Mouse (Mus musculus): Measurements from ENCODE around the gene Krtap5-4. TPM values are rescaled to one million over a fixed set of nuclear protein-coding genes. Genes with fewer than 3 reads are reported as not detected.

Krtap5-4 gene
- total and polyA plus RNA-seq, 2 experiments from 2014 or later = not detected

- Histone ChIP-seq H3K4me2 (ENCODE audit: low read depth, low read length) (no peak overlapping the region), H3K9me3 (ENCODE audit: low read length) (no peaks in the 10 kb centered on the region), H3K36me3 (ENCODE audit: insufficient read depth, low read length) (no peaks in the 10 kb centered on the region), H3K27me3 (ENCODE audit: insufficient read depth, low read length) (no peaks in the 10 kb centered on the region), H3K27ac (no peak overlapping the region), H3K4me3 (ENCODE audit: low read length) (no peak overlapping the region), H3K4me1 (ENCODE audit: insufficient read depth, low read length) (0 out of 2 replicates have a peak, but pooled peaks cover 4% of the 10 kb centered on the region), H3K9ac (replicated peaks; ENCODE audit: low read length) (no peak overlapping the region)
- no peak for TF ChIP-seq CTCF (IDR thresholded peaks at IDR 0.05; ENCODE audit: low read depth)
- 20% methylated on average over 9 of the region's 9 CpGs for WGBS
- ATAC-seq (peak; percentile 89), DNase-seq (ENCODE audit: low spot score) (peak; percentile 67)
These were observed 46.1 kb downstream of the Krtap5-4 start for GRCm38 (mm10) chr7:142349308-142349961.

GRCm38 (mm10) chr7:142351569-142351968, 48.2 kb downstream of the Krtap5-4 start:
- H3K9ac ChIP-seq (replicated peaks; ENCODE audit: low read length) = no peak overlapping the region
- no peak overlapping the region for H3K27ac ChIP-seq
- H3K4me2 ChIP-seq (ENCODE audit: low read depth, low read length) = no peak overlapping the region
- H3K9me3 ChIP-seq (ENCODE audit: low read length) = no peaks in the 10 kb centered on the region
- no peak for DNase-seq (ENCODE audit: low spot score)
- 0 out of 2 replicates have a peak, but pooled peaks cover 4% of the 10 kb centered on the region for H3K4me1 ChIP-seq (ENCODE audit: insufficient read depth, low read length)
- TF ChIP-seq CTCF (IDR thresholded peaks at IDR 0.05; ENCODE audit: low read depth) = no peak
- no peak for ATAC-seq
- 59% methylated on average over 5 of the region's 5 CpGs for WGBS
- no peaks in the 10 kb centered on the region for H3K36me3 ChIP-seq (ENCODE audit: insufficient read depth, low read length)
- no peaks in the 10 kb centered on the region for H3K27me3 ChIP-seq (ENCODE audit: insufficient read depth, low read length)
- H3K4me3 ChIP-seq (ENCODE audit: low read length) = no peak overlapping the region

- Histone ChIP-seq H3K27me3 (ENCODE audit: insufficient read depth, low read length) (no peaks in the 10 kb centered on the region), H3K4me2 (ENCODE audit: low read depth, low read length) (no peak overlapping the region), H3K9me3 (ENCODE audit: low read length) (no peaks in the 10 kb centered on the region), H3K4me3 (ENCODE audit: low read length) (no peak overlapping the region), H3K36me3 (ENCODE audit: insufficient read depth, low read length) (no peaks in the 10 kb centered on the region), H3K9ac (replicated peaks; ENCODE audit: low read length) (no peak overlapping the region), H3K27ac (no peak overlapping the region), H3K4me1 (ENCODE audit: insufficient read depth, low read length) (0 out of 2 replicates have a peak, but pooled peaks cover 4% of the 10 kb centered on the region)
- ATAC-seq (no peak), DNase-seq (ENCODE audit: low spot score) (no peak)
- WGBS = 76% methylated on average over 5 of the region's 5 CpGs
- no peak for TF ChIP-seq CTCF (IDR thresholded peaks at IDR 0.05; ENCODE audit: low read depth)
These were observed 50.5 kb downstream of the Krtap5-4 start for GRCm38 (mm10) chr7:142353854-142354253.

Other genes starting within 250 kb of the Krtap5-4 start
- 41.1 and 45.5 TPM in 2 replicates for gene Mob2, start 242.5 kb upstream of the Krtap5-4 start, total RNA-seq (2014; rRNA removed)
- 43.4 and 44.1 TPM in 2 replicates for gene Mob2, start 242.5 kb upstream of the Krtap5-4 start, polyA plus RNA-seq (2015; fragmentation: Nextera tagmentation; extraction: Ambion mirVana)
- 129 and 133 TPM in 2 replicates for gene Dusp8, start 207.7 kb upstream of the Krtap5-4 start, total RNA-seq (2014; rRNA removed)
- gene Dusp8, start 207.7 kb upstream of the Krtap5-4 start, polyA plus RNA-seq (2015; fragmentation: Nextera tagmentation; extraction: Ambion mirVana) = 86.2 and 94.6 TPM in 2 replicates
- gene Gm45618, start 182.8 kb upstream of the Krtap5-4 start, total RNA-seq (2014; rRNA removed) = not detected in 2 replicates
- not detected in 2 replicates for gene Gm45618, start 182.8 kb upstream of the Krtap5-4 start, polyA plus RNA-seq (2015; fragmentation: Nextera tagmentation; extraction: Ambion mirVana)
- not detected in 2 replicates for gene Gm39115, start 167.5 kb upstream of the Krtap5-4 start, total RNA-seq (2014; rRNA removed)
- gene Gm39115, start 167.5 kb upstream of the Krtap5-4 start, polyA plus RNA-seq (2015; fragmentation: Nextera tagmentation; extraction: Ambion mirVana) = not detected in 2 replicates
- gene Gm45337, start 158.9 kb upstream of the Krtap5-4 start, total RNA-seq (2014; rRNA removed) = not detected in 2 replicates
- not detected in 2 replicates for gene Gm45337, start 158.9 kb upstream of the Krtap5-4 start, polyA plus RNA-seq (2015; fragmentation: Nextera tagmentation; extraction: Ambion mirVana)
- gene Gm29735, start 146.4 kb upstream of the Krtap5-4 start, total RNA-seq (2014; rRNA removed) = not detected in 2 replicates
- not detected in 2 replicates for gene Gm29735, start 146.4 kb upstream of the Krtap5-4 start, polyA plus RNA-seq (2015; fragmentation: Nextera tagmentation; extraction: Ambion mirVana)
- not detected in 2 replicates for gene Gm4553, start 137.8 kb upstream of the Krtap5-4 start, total RNA-seq (2014; rRNA removed)
- not detected in 2 replicates for gene Gm4553, start 137.8 kb upstream of the Krtap5-4 start, polyA plus RNA-seq (2015; fragmentation: Nextera tagmentation; extraction: Ambion mirVana)
- not detected in 2 replicates for gene Krtap5-2, start 127.5 kb upstream of the Krtap5-4 start, total RNA-seq (2014; rRNA removed)
- gene Krtap5-2, start 127.5 kb upstream of the Krtap5-4 start, polyA plus RNA-seq (2015; fragmentation: Nextera tagmentation; extraction: Ambion mirVana) = not detected in 2 replicates
- not detected in 2 replicates for gene Gm10153, start 113.2 kb upstream of the Krtap5-4 start, total RNA-seq (2014; rRNA removed)
- not detected in 2 replicates for gene Gm10153, start 113.2 kb upstream of the Krtap5-4 start, polyA plus RNA-seq (2015; fragmentation: Nextera tagmentation; extraction: Ambion mirVana)
- not detected in 2 replicates for gene Krtap5-3, start 102.2 kb upstream of the Krtap5-4 start, total RNA-seq (2014; rRNA removed)
- gene Krtap5-3, start 102.2 kb upstream of the Krtap5-4 start, polyA plus RNA-seq (2015; fragmentation: Nextera tagmentation; extraction: Ambion mirVana) = not detected in 2 replicates
- gene Gm7579, start 91.7 kb upstream of the Krtap5-4 start, total RNA-seq (2014; rRNA removed) = not detected in 2 replicates
- gene Gm7579, start 91.7 kb upstream of the Krtap5-4 start, polyA plus RNA-seq (2015; fragmentation: Nextera tagmentation; extraction: Ambion mirVana) = not detected in 2 replicates
- gene Krtap5-5, start 73.6 kb upstream of the Krtap5-4 start, total RNA-seq (2014; rRNA removed) = not detected in 2 replicates
- gene Krtap5-5, start 73.6 kb upstream of the Krtap5-4 start, polyA plus RNA-seq (2015; fragmentation: Nextera tagmentation; extraction: Ambion mirVana) = not detected in 2 replicates
- gene Gm40460, start 62.5 kb upstream of the Krtap5-4 start, total RNA-seq (2014; rRNA removed) = not detected in 2 replicates
- not detected in 2 replicates for gene Gm40460, start 62.5 kb upstream of the Krtap5-4 start, polyA plus RNA-seq (2015; fragmentation: Nextera tagmentation; extraction: Ambion mirVana)
- gene Gm2431, start 45.2 kb upstream of the Krtap5-4 start, total RNA-seq (2014; rRNA removed) = not detected in 2 replicates
- gene Gm2431, start 45.2 kb upstream of the Krtap5-4 start, polyA plus RNA-seq (2015; fragmentation: Nextera tagmentation; extraction: Ambion mirVana) = not detected in 2 replicates
- not detected in 2 replicates for gene Gm4559, start 29.2 kb upstream of the Krtap5-4 start, total RNA-seq (2014; rRNA removed)
- gene Gm4559, start 29.2 kb upstream of the Krtap5-4 start, polyA plus RNA-seq (2015; fragmentation: Nextera tagmentation; extraction: Ambion mirVana) = not detected in 2 replicates
- gene Krtap5-1, start 6.4 kb upstream of the Krtap5-4 start, total RNA-seq (2014; rRNA removed) = not detected in 2 replicates
- not detected in 2 replicates for gene Krtap5-1, start 6.4 kb upstream of the Krtap5-4 start, polyA plus RNA-seq (2015; fragmentation: Nextera tagmentation; extraction: Ambion mirVana)
- gene Ifitm10, start 70.2 kb downstream of the Krtap5-4 start, total RNA-seq (2014; rRNA removed) = 22.7 and 25.4 TPM in 2 replicates
- 17.2 and 19.9 TPM in 2 replicates for gene Ifitm10, start 70.2 kb downstream of the Krtap5-4 start, polyA plus RNA-seq (2015; fragmentation: Nextera tagmentation; extraction: Ambion mirVana)
- gene Gm49369, start 79.1 kb downstream of the Krtap5-4 start, total RNA-seq (2014; rRNA removed) = 1.0 TPM in 1 of 2 replicates, not detected in the other
- 2.1 and 2.9 TPM in 2 replicates for gene Gm49369, start 79.1 kb downstream of the Krtap5-4 start, polyA plus RNA-seq (2015; fragmentation: Nextera tagmentation; extraction: Ambion mirVana)
- 638 and 755 TPM in 2 replicates for gene Ctsd, start 84.5 kb downstream of the Krtap5-4 start, total RNA-seq (2014; rRNA removed)
- gene Ctsd, start 84.5 kb downstream of the Krtap5-4 start, polyA plus RNA-seq (2015; fragmentation: Nextera tagmentation; extraction: Ambion mirVana) = 400 and 402 TPM in 2 replicates
- not detected in 2 replicates for gene Syt8, start 131.3 kb downstream of the Krtap5-4 start, total RNA-seq (2014; rRNA removed)
- 0.15 TPM in 1 of 2 replicates, not detected in the other for gene Syt8, start 131.3 kb downstream of the Krtap5-4 start, polyA plus RNA-seq (2015; fragmentation: Nextera tagmentation; extraction: Ambion mirVana)
- gene Tnni2, start 138.3 kb downstream of the Krtap5-4 start, total RNA-seq (2014; rRNA removed) = 1.3 and 8.5 TPM in 2 replicates
- 0.63 TPM in 2 replicates for gene Tnni2, start 138.3 kb downstream of the Krtap5-4 start, polyA plus RNA-seq (2015; fragmentation: Nextera tagmentation; extraction: Ambion mirVana)
- 4.6 and 16.6 TPM in 2 replicates for gene Lsp1, start 157.3 kb downstream of the Krtap5-4 start, total RNA-seq (2014; rRNA removed)
- gene Lsp1, start 157.3 kb downstream of the Krtap5-4 start, polyA plus RNA-seq (2015; fragmentation: Nextera tagmentation; extraction: Ambion mirVana) = 6.6 and 7.2 TPM in 2 replicates
- gene Tnnt3, start 195.3 kb downstream of the Krtap5-4 start, total RNA-seq (2014; rRNA removed) = 1.3 and 4.7 TPM in 2 replicates
- gene Tnnt3, start 195.3 kb downstream of the Krtap5-4 start, polyA plus RNA-seq (2015; fragmentation: Nextera tagmentation; extraction: Ambion mirVana) = 3.1 and 3.9 TPM in 2 replicates
- gene Mrpl23, start 229.1 kb downstream of the Krtap5-4 start, total RNA-seq (2014; rRNA removed) = 64.0 and 69.3 TPM in 2 replicates
- 17.4 and 25.5 TPM in 2 replicates for gene Mrpl23, start 229.1 kb downstream of the Krtap5-4 start, polyA plus RNA-seq (2015; fragmentation: Nextera tagmentation; extraction: Ambion mirVana)